Mouse (Mus musculus) kidney, adult 2 months (tissue): ENCODE measurements around the gene Kcnab1.

Experiments used
- CTCF ChIP-seq: fragments of 200-500 bp; conservative IDR thresholded peaks from 2 replicates; pipeline ENCODE4 v1.5.1; 2011; ENCODE audit warnings: low read depth, mild to moderate bottlenecking, control low read depth, low read length, moderate library complexity, mixed read lengths; ENCODE audit not compliant: insufficient read depth, insufficient read length
- POLR2A ChIP-seq: fragments of 200-500 bp; IDR thresholded peaks from one replicate; pipeline ENCODE4 v1.6.1; 2011; ENCODE audit warnings: low read depth, low read length, control low read depth

DNA sequence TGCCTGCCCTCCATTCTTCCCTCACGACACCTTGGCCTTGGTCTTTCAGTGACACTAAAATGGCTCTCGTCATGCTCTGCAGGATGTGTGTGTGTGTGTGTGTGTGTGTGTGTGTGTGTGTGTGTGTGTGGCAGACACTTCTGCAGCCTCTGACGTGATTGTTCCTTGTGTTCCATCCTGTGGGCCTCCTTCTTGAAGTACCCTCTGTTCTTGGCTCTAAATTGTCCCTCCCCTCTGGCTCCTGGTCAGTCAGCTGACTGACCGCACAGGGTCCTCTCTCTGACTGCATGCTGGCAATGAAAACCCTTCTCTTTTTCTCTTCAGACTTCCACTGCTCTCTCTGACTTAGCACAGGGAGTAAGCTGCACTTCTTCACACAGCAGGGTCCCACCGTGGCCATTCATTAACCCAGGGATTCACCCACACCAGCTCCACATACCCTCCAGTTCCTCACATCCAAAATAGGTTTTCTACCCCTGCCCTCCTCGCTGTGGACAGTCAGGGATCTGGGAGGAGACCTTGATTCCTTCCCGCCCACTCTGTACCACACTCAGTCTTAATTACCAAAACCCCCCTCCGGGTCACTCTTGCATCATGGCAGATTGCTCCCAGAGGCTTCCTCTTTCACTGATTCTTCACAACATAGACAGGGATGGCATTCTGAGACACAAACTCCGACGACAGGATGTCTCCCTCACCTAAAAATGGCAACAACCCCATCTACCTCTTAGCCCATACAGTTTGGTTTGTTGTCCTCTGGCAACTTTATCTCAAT is 244.3 kb downstream of the Kcnab1 start:
- TF ChIP-seq POLR2A (no peak), CTCF (no peak)
